Mouse (Mus musculus): Measurements from ENCODE around the gene Snrpd3. TPM values are rescaled to one million over a fixed set of nuclear protein-coding genes. Genes with fewer than 3 reads are reported as not detected.
A peak's percentile ranks its signal among the peaks of the same experiment; 100 is the strongest.
"Not testable (repeated sequence)": the region's sequence is repeated elsewhere in the genome, so short reads cannot be mapped to it uniquely, and the experiment has no call there.

The Snrpd3 gene
- 139 and 152 TPM in 2 replicates for polyA plus RNA-seq (2015; fragmentation: Nextera tagmentation; extraction: Ambion mirVana)

DNA sequence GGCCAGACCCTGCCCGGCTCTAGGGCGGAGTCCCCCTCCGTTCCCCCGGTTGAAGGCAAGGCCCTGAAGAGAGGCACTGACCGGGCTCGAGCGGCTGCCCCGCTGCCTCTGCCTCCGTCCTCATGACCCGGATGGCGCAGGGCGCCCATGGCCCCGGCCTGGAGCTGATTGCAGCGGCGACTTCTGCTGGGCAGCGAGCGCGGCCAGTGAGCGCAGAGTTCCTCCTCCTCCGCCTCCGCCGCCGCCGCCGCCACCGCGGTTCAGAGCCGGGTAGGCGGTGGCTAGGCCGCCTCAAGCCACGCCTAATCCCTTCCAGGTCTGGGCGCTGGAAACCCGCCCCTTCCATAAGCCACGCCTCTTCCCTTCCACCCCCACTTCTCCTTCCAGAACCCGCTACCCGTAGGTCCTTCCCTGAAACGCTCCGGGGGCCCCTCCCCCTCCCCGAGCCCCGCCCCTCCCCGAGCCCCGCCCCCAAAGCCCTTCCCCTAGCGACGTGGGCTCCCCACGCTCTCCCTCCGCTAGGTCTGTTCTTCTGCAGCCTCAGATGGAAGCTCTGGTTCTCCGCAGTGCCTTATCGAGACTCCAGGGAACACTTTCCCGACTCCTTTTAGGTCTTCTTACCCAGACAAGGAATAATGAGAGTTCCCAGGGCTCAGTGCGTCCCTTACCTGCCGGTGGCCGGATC, at the start of gene Snrpd3:
TSS of gene Snrpd3 (plus strand) at position 479 of the 685 bp plus-strand sequence.
- peak; percentile 97 for ATAC-seq (ENCODE audit: insufficient number of reproducible peaks, low FRiP score, low TSS enrichment, low read depth)
- Histone ChIP-seq H3K4me2 (peak within 1 kb of the TSS; percentile 64), H3K27me3 (no peaks in the 10 kb centered on the region), H3K27ac (peak within 1 kb of the TSS; percentile 98), H3K9ac (peak within 1 kb of the TSS; percentile 97), H3K9me3 (no peaks in the 10 kb centered on the region), H3K36me3 (peaks cover 34% of the 10 kb centered on the region), H3K4me3 (peak within 1 kb of the TSS; percentile 92), H3K4me1 (peaks cover 42% of the 10 kb centered on the region)
- WGBS = under 1% methylated on average over 36 of the region's 52 CpGs

- Histone ChIP-seq H3K4me1 (peaks cover 7% of the 10 kb centered on the region; the same call in 1 of the 2 replicates), H3K4me2 (no peak overlapping the region), H3K4me3 (no peak overlapping the region), H3K36me3 (no peaks in the 10 kb centered on the region), H3K27me3 (no peaks in the 10 kb centered on the region), H3K9ac (no peak overlapping the region), H3K9me3 (no peaks in the 10 kb centered on the region), H3K27ac (no peak overlapping the region)
- 66% methylated on average over 8 of the region's 8 CpGs for WGBS
- ATAC-seq (ENCODE audit: insufficient number of reproducible peaks, low FRiP score, low TSS enrichment, low read depth) = no peak
These were observed 43.9 kb upstream of the Snrpd3 start for GRCm38 (mm10) chr10:75473411-75473810.

GRCm38 (mm10) chr10:75474571-75474970, 42.8 kb upstream of the Snrpd3 start:
- Histone ChIP-seq H3K9me3 (no peaks in the 10 kb centered on the region), H3K4me2 (no peak overlapping the region), H3K36me3 (no peaks in the 10 kb centered on the region), H3K4me3 (no peak overlapping the region), H3K4me1 (peaks cover 7% of the 10 kb centered on the region; the same call in 1 of the 2 replicates), H3K27me3 (no peaks in the 10 kb centered on the region), H3K27ac (no peak overlapping the region), H3K9ac (no peak overlapping the region)
- ATAC-seq (ENCODE audit: insufficient number of reproducible peaks, low FRiP score, low TSS enrichment, low read depth) = no peak
- WGBS = 29% methylated on average over 5 of the region's 5 CpGs

DNA sequence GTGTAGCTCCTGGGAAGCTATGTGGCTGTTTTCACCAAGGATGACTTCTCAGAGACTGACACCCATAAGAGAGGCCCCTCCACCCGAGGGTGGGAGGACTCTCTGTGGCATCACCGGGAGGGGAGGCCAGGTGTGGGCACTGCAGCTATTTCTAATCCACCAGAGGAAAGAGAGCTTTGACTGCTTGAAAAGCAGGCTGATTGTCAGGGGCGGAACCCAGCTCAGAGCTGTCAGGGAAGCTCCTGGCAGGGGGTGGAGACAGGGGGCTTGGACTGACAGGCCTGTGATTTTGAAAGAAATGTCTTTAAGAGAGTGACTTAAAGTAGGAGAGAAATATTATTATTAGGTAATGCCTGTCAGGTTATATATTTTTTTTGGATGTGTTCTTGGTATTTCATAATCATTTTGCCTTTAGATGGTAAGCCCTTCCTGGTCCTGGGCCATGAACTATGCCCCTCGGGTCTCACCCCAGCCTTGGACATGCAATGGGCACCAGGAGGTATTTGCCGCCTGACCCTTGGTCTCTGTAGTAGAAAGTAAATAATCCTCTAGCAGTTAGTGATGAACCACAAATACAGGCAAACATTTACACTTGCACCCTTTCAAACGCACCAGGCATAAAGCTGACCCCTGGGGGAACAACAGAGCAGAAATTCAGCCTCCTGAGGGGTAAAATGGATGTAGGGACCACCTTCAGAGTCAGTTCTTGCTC, 42.1 kb upstream of the Snrpd3 start:
- WGBS = 45% methylated on average over 5 of the region's 6 CpGs
- H3K36me3 ChIP-seq; H3K4me3 ChIP-seq; H3K4me1 ChIP-seq; H3K9me3 ChIP-seq; ATAC-seq (ENCODE audit: insufficient number of reproducible peaks, low FRiP score, low TSS enrichment, low read depth); H3K27me3 ChIP-seq; H3K27ac ChIP-seq; H3K9ac ChIP-seq; H3K4me2 ChIP-seq: not testable (repeated sequence)

- no peak overlapping the region for H3K27ac ChIP-seq
- no peak overlapping the region for H3K4me3 ChIP-seq
- no peaks in the 10 kb centered on the region for H3K27me3 ChIP-seq
- H3K36me3 ChIP-seq = no peaks in the 10 kb centered on the region
- H3K9me3 ChIP-seq = no peaks in the 10 kb centered on the region
- H3K9ac ChIP-seq = no peak overlapping the region
- no peak for ATAC-seq (ENCODE audit: insufficient number of reproducible peaks, low FRiP score, low TSS enrichment, low read depth)
- WGBS = 65% methylated on average over 9 of the region's 9 CpGs
- no peak overlapping the region for H3K4me2 ChIP-seq
- peaks cover 7% of the 10 kb centered on the region; the same call in 1 of the 2 replicates for H3K4me1 ChIP-seq
These were observed 40.3 kb upstream of the Snrpd3 start for GRCm38 (mm10) chr10:75477034-75477433.

GRCm38 (mm10) chr10:75479955-75480354, 37.4 kb upstream of the Snrpd3 start:
- ATAC-seq (ENCODE audit: insufficient number of reproducible peaks, low FRiP score, low TSS enrichment, low read depth) = no peak
- Histone ChIP-seq H3K4me1 (peaks cover 3% of the 10 kb centered on the region; the same call in 1 of the 2 replicates), H3K4me3 (no peak overlapping the region), H3K9ac (no peak overlapping the region), H3K27ac (no peak overlapping the region), H3K27me3 (no peaks in the 10 kb centered on the region), H3K9me3 (no peaks in the 10 kb centered on the region), H3K36me3 (no peaks in the 10 kb centered on the region), H3K4me2 (no peak overlapping the region)
- WGBS = 82% methylated on average over 2 of the region's 2 CpGs

GRCm38 (mm10) chr10:75481703-75482102, 35.6 kb upstream of the Snrpd3 start:
- 76% methylated on average over 4 of the region's 4 CpGs for WGBS
- ATAC-seq (ENCODE audit: insufficient number of reproducible peaks, low FRiP score, low TSS enrichment, low read depth) = no peak
- Histone ChIP-seq H3K4me2 (no peak overlapping the region), H3K9me3 (no peaks in the 10 kb centered on the region), H3K36me3 (no peaks in the 10 kb centered on the region), H3K27me3 (no peaks in the 10 kb centered on the region), H3K4me3 (no peak overlapping the region), H3K27ac (no peak overlapping the region), H3K9ac (no peak overlapping the region), H3K4me1 (0 out of 2 replicates have a peak, but pooled peaks cover 3% of the 10 kb centered on the region)

GRCm38 (mm10) chr10:75482271-75482670, 35.1 kb upstream of the Snrpd3 start:
- no peaks in the 10 kb centered on the region for H3K9me3 ChIP-seq
- 80% methylated on average over 5 of the region's 5 CpGs for WGBS
- H3K9ac ChIP-seq = no peak overlapping the region
- H3K36me3 ChIP-seq = no peaks in the 10 kb centered on the region
- H3K27ac ChIP-seq = no peak overlapping the region
- no peak overlapping the region for H3K4me2 ChIP-seq
- no peak for ATAC-seq (ENCODE audit: insufficient number of reproducible peaks, low FRiP score, low TSS enrichment, low read depth)
- 0 out of 2 replicates have a peak, but pooled peaks cover under 1% of the 10 kb centered on the region for H3K4me1 ChIP-seq
- no peaks in the 10 kb centered on the region for H3K27me3 ChIP-seq
- H3K4me3 ChIP-seq = no peak overlapping the region

- H3K36me3 ChIP-seq = no peaks in the 10 kb centered on the region
- H3K4me1 ChIP-seq = no peaks in the 10 kb centered on the region
- H3K27me3 ChIP-seq = no peaks in the 10 kb centered on the region
- H3K9me3 ChIP-seq = no peaks in the 10 kb centered on the region
- no peak overlapping the region for H3K9ac ChIP-seq
- no peak overlapping the region for H3K4me3 ChIP-seq
- WGBS = 61% methylated on average over 11 of the region's 11 CpGs
- H3K27ac ChIP-seq = no peak overlapping the region
- H3K4me2 ChIP-seq = no peak overlapping the region
- ATAC-seq (ENCODE audit: insufficient number of reproducible peaks, low FRiP score, low TSS enrichment, low read depth) = no peak
These were observed 34.4 kb upstream of the Snrpd3 start for GRCm38 (mm10) chr10:75482919-75483483.

DNA sequence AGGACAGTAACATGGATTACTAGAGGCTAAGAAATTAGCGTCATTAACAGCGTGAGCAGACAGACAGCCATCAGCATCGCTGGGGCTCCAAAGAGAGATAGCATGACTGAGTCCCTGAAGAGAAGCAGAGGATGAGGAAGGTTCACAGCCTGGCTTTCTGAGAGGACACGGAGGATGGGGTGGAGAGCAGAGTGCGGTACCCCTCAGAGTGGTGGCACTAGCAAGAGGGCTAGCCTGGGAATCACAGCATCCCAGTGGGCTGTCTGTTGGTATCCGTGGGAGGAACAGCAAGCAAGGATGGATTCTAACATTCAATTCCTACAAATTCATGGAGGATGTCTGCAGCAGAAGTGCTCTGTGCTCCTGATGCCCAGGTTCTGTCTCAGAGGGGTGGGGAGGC, 33.3 kb upstream of the Snrpd3 start:
- Histone ChIP-seq H3K4me3 (no peak overlapping the region), H3K36me3 (no peaks in the 10 kb centered on the region), H3K4me1 (no peaks in the 10 kb centered on the region), H3K27me3 (no peaks in the 10 kb centered on the region), H3K4me2 (no peak overlapping the region), H3K9me3 (no peaks in the 10 kb centered on the region), H3K27ac (no peak overlapping the region), H3K9ac (no peak overlapping the region)
- 88% methylated on average over 6 of the region's 6 CpGs for WGBS
- no peak for ATAC-seq (ENCODE audit: insufficient number of reproducible peaks, low FRiP score, low TSS enrichment, low read depth)

DNA sequence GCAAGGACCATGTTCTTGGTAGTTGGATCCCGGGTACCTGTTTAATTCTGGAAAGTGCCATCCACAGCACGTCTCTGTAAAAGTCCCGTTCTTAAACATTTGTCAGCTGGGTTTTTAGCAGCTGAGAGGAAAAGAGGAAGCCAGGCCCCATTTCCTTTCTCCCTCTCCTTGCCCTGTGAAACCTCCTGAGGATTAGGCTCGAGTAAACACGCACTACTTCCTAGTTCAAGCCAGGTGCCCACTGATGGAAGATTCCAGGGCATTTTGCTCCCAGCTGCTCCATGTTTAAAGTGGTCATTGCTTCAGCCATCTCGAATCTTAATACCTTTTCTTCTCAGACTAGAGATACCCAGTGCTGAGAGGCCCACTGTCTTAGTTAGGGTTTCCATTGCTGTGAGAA, 32.6 kb upstream of the Snrpd3 start:
- Histone ChIP-seq H3K27me3 (no peaks in the 10 kb centered on the region), H3K4me1 (no peaks in the 10 kb centered on the region), H3K9me3 (no peaks in the 10 kb centered on the region), H3K9ac (no peak overlapping the region), H3K27ac (no peak overlapping the region), H3K36me3 (no peaks in the 10 kb centered on the region), H3K4me3 (no peak overlapping the region), H3K4me2 (no peak overlapping the region)
- no peak for ATAC-seq (ENCODE audit: insufficient number of reproducible peaks, low FRiP score, low TSS enrichment, low read depth)
- 61% methylated on average over 6 of the region's 6 CpGs for WGBS

Measured in limb, embryonic 15.5 days (tissue).